ENCODE assay signal across 8 mouse cellular contexts in genomic region chr7:140126022-140126350, GRCm38 (mm10). TPM values are rescaled to one million over a fixed set of nuclear protein-coding genes. Genes with fewer than 3 reads are reported as not detected.
DNase-seq lines count a peak whose midpoint lies in the region; ATAC-seq and TF ChIP-seq lines count a peak whose summit lies in the region.

No protein-coding gene starts in this region.

- peak overlapping the region; percentile 83 for H3K9ac ChIP-seq in heart, adult 2 months (ENCODE audit: low read depth, low read length)
- peak overlapping the region; percentile 81 for H3K9ac ChIP-seq in hindbrain, embryonic 13.5 days

- TF ChIP-seq POLR2A in heart, adult 2 months (IDR thresholded peaks at IDR 0.05; ENCODE audit: insufficient read depth, low read depth, low read length), result no peak

- H3K27ac ChIP-seq in heart, adult 2 months, result peak overlapping the region; percentile 80
- no peak overlapping the region for H3K27ac ChIP-seq in hindbrain, embryonic 13.5 days

- H3K9me3 ChIP-seq in hindbrain, embryonic 13.5 days, result no peaks in the 10 kb centered on the region
- H3K9me3 ChIP-seq in megakaryocyte, embryonic 14.5 days, result no peaks in the 10 kb centered on the region

- peak overlapping the region; percentile 99 for H3K4me3 ChIP-seq in heart, adult 2 months
- H3K4me3 ChIP-seq in hindbrain, embryonic 13.5 days, result peak overlapping the region; percentile 75
- H3K4me3 ChIP-seq in megakaryocyte, embryonic 14.5 days (replicated peaks), result peak overlapping the region; percentile 94

- no peak for TF ChIP-seq CTCF in heart, adult 2 months (IDR thresholded peaks at IDR 0.05)

- intact Hi-C loops in heart, adult 2 months (cut with DNase I), result no loop called here

- H3K27me3 ChIP-seq in heart, adult 2 months (ENCODE audit: control insufficient read depth, insufficient read depth, low read length), result no peaks in the 10 kb centered on the region
- no peaks in the 10 kb centered on the region for H3K27me3 ChIP-seq in hindbrain, embryonic 13.5 days
- no peaks in the 10 kb centered on the region for H3K27me3 ChIP-seq in megakaryocyte, embryonic 14.5 days (replicated peaks)

- TF ChIP-seq EP300 in heart, adult 2 months (IDR thresholded peaks at IDR 0.05; ENCODE audit: insufficient read depth, low read depth, low read length), result no peak

- ATAC-seq in hindbrain, embryonic 13.5 days (ENCODE audit: low FRiP score), result peak; percentile 25; the same call in 1 of the 2 replicates

- peaks cover 3% of the 10 kb centered on the region for H3K4me1 ChIP-seq in heart, adult 2 months (ENCODE audit: control insufficient read depth, insufficient read depth, low read length)
- peaks cover 15% of the 10 kb centered on the region for H3K4me1 ChIP-seq in hindbrain, embryonic 13.5 days (replicated peaks)
- peaks cover 65% of the 10 kb centered on the region for H3K4me1 ChIP-seq in megakaryocyte, embryonic 14.5 days

- peak overlapping the region; percentile 80 for H3K4me2 ChIP-seq in hindbrain, embryonic 13.5 days

- DNase-seq in heart, adult 2 months, result no peak
- DNase-seq in heart, adult 9 months (ENCODE audit: low spot score in 2 of 2), result no peak
- DNase-seq in ES-CJ7 (ENCODE audit: low read depth, low spot score), result peak; percentile 26
- DNase-seq in left cerebral cortex, adult 8-10 months (ENCODE audit: low spot score in 2 of 2), result no peak
- no peak for DNase-seq in retina, embryonic 14.5 days (ENCODE audit: low spot score)
- DNase-seq in retina, postnatal 1 day, result no peak

- 5% methylated on average over 5 of the region's 5 CpGs for WGBS in heart, adult 2 months
- 14% methylated on average over 5 of the region's 5 CpGs for WGBS in hindbrain, embryonic 13.5 days

- no peaks in the 10 kb centered on the region for H3K79me2 ChIP-seq in heart, adult 2 months (replicated peaks; ENCODE audit: control insufficient read depth, insufficient read depth, low read length)

- H3K36me3 ChIP-seq in heart, adult 2 months (ENCODE audit: control insufficient read depth, insufficient read depth, low read length), result no peaks in the 10 kb centered on the region
- H3K36me3 ChIP-seq in hindbrain, embryonic 13.5 days, result peaks cover 10% of the 10 kb centered on the region; the same call in 1 of the 2 replicates
- peaks cover 23% of the 10 kb centered on the region for H3K36me3 ChIP-seq in megakaryocyte, embryonic 14.5 days (replicated peaks; ENCODE audit: low read length)

RNA-seq across cellular contexts. Expression of gene Echs1, which starts 9.7 kb away (rescaled TPM):
- 100 to 1,000 TPM; 438 to 535 TPM for total RNA-seq in heart, adult 2 months (2021)
- 473 and 490 TPM in 2 replicates for polyA plus RNA-seq in heart, adult 2 months (2012; rRNA removed)
- 123 and 125 TPM in 2 replicates for polyA plus RNA-seq in hindbrain, embryonic 13.5 days (2015; fragmentation: Nextera tagmentation; extraction: Ambion mirVana)
- 5.5 TPM in 1 of 2 replicates, not detected in the other for polyA plus RNA-seq in megakaryocyte, embryonic 14.5 days (2012; ENCODE audit: insufficient read depth, low replicate concordance)
- total RNA-seq in left cerebral cortex, adult 8-10 months (2022), result 10 to 100 TPM; 56.9 to 64.5 (median 59.3) TPM

RNA-seq across cellular contexts. Expression of gene Paox, which starts 10.4 kb away (rescaled TPM):
- total RNA-seq in heart, adult 2 months (2021), result 1 to 10 TPM; 3.0 to 3.4 TPM
- polyA plus RNA-seq in heart, adult 2 months (2012; rRNA removed), result 5.2 TPM in 2 replicates
- 10.0 and 11.8 TPM in 2 replicates for polyA plus RNA-seq in hindbrain, embryonic 13.5 days (2015; fragmentation: Nextera tagmentation; extraction: Ambion mirVana)
- polyA plus RNA-seq in megakaryocyte, embryonic 14.5 days (2012; ENCODE audit: insufficient read depth, low replicate concordance), result 2.9 and 4.3 TPM in 2 replicates
- total RNA-seq in left cerebral cortex, adult 8-10 months (2022), result 1 to 10 TPM; 6.7 to 7.9 (median 7.3) TPM

RNA-seq across cellular contexts. Expression of gene Mtg1, which starts 11.4 kb away (rescaled TPM):
- 10 to 100 TPM; 25.2 to 27.3 TPM for total RNA-seq in heart, adult 2 months (2021)
- polyA plus RNA-seq in heart, adult 2 months (2012; rRNA removed), result 46.2 and 68.8 TPM in 2 replicates
- polyA plus RNA-seq in hindbrain, embryonic 13.5 days (2015; fragmentation: Nextera tagmentation; extraction: Ambion mirVana), result 28.3 and 30.6 TPM in 2 replicates
- 6.6 TPM in 1 of 2 replicates, not detected in the other for polyA plus RNA-seq in megakaryocyte, embryonic 14.5 days (2012; ENCODE audit: insufficient read depth, low replicate concordance)
- 10 to 100 TPM; 22.1 to 31.4 (median 27.4) TPM for total RNA-seq in left cerebral cortex, adult 8-10 months (2022)

RNA-seq across cellular contexts. Expression of gene Fuom, which starts 23.7 kb away (rescaled TPM):
- 10 to 100 TPM; 71.5 to 83.4 TPM for total RNA-seq in heart, adult 2 months (2021)
- 101 and 120 TPM in 2 replicates for polyA plus RNA-seq in heart, adult 2 months (2012; rRNA removed)
- polyA plus RNA-seq in hindbrain, embryonic 13.5 days (2015; fragmentation: Nextera tagmentation; extraction: Ambion mirVana), result 27.9 and 30.4 TPM in 2 replicates
- 6.5 and 31.6 TPM in 2 replicates for polyA plus RNA-seq in megakaryocyte, embryonic 14.5 days (2012; ENCODE audit: insufficient read depth, low replicate concordance)
- 10 to 100 TPM; 45.1 to 51.0 (median 49.0) TPM for total RNA-seq in left cerebral cortex, adult 8-10 months (2022)

RNA-seq across cellular contexts. Expression of gene Sprn, which starts 28.7 kb away (rescaled TPM):
- total RNA-seq in heart, adult 2 months (2021), result under 1 TPM; 0.52 TPM
- polyA plus RNA-seq in heart, adult 2 months (2012; rRNA removed), result 0.85 and 1.9 TPM in 2 replicates
- polyA plus RNA-seq in hindbrain, embryonic 13.5 days (2015; fragmentation: Nextera tagmentation; extraction: Ambion mirVana), result 10.8 and 11.0 TPM in 2 replicates
- polyA plus RNA-seq in megakaryocyte, embryonic 14.5 days (2012; ENCODE audit: insufficient read depth, low replicate concordance), result not detected in 2 replicates
- 100 to 1,000 TPM; 121 to 142 (median 130) TPM for total RNA-seq in left cerebral cortex, adult 8-10 months (2022)

Comparison
In these comparisons a context has a peak if more than half of its experiments do, and no peak if none do; other contexts are left out.
1. RNA of gene Echs1, which starts 9.7 kb away (polyA plus RNA-seq): 473 to 490 TPM in heart, adult 2 months and 123 to 125 TPM in hindbrain, embryonic 13.5 days; 5.5 TPM in megakaryocyte, embryonic 14.5 days; every median in the first group is over 10 times any median in the second.
2. Peak in every context shown above with its lines, with median percentiles within 50 percentile points of each other: H3K4me3 ChIP-seq.